Mouse (Mus musculus): Measurements from ENCODE around the gene Farsb. TPM values are rescaled to one million over a fixed set of nuclear protein-coding genes. Genes with fewer than 3 reads are reported as not detected.
"Not testable (repeated sequence)": the region's sequence is repeated elsewhere in the genome, so short reads cannot be mapped to it uniquely, and the experiment has no call there.

Farsb gene
- polyA plus RNA-seq, 1 experiment from 2014 or later, result 100 TPM

- Histone ChIP-seq H3K36me3 (no peaks in the 10 kb centered on the region), H3K27ac (ENCODE audit: poor library complexity, severe bottlenecking) (no peak overlapping the region), H3K9ac (no peak overlapping the region), H3K9me3 (replicated peaks) (peaks cover 3% of the 10 kb centered on the region; the same call in 1 of the 2 replicates), H3K4me3 (no peak overlapping the region), H3K27me3 (replicated peaks) (0 out of 2 replicates have a peak, but pooled peaks cover 3% of the 10 kb centered on the region), H3K4me1 (replicated peaks) (no peaks in the 10 kb centered on the region), H3K4me2 (no peak overlapping the region)
- 51% methylated on average over 23 of the region's 23 CpGs for WGBS
- no peak for ATAC-seq (ENCODE audit: insufficient number of reproducible peaks, low FRiP score)
Observed at GRCm38 (mm10) chr1:78525189-78525886, 36.6 kb upstream of the Farsb start.

DNA sequence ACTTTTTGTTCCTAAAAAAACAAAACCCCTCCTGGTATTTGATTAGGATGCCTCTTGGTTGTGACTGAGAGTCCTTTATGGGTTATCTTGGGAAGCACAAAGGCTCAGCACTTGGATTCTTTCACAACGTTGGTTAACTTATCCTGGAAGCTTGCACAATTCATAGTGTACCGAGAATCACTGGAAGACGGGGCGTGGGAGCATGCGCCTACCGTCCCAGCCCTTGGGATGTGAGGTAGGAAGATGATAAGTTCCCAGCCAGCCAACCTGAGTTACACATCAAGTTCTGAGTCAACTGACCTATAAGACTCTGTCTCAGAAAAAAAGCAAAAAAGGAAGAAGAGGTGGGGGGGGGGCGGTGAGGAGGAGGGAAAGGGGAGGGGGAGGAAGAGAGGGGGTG is 30.2 kb upstream of the Farsb start:
- no peak overlapping the region for H3K9ac ChIP-seq

GRCm38 (mm10) chr1:78512756-78513155 is 24.1 kb upstream of the Farsb start:
- ATAC-seq (ENCODE audit: insufficient number of reproducible peaks, low FRiP score), result no peak
- no peak overlapping the region for H3K27ac ChIP-seq (ENCODE audit: poor library complexity, severe bottlenecking)
- no peaks in the 10 kb centered on the region; the same call in 1 of the 2 replicates for H3K4me1 ChIP-seq (replicated peaks)
- H3K36me3 ChIP-seq, result no peaks in the 10 kb centered on the region
- peaks cover 28% of the 10 kb centered on the region for H3K27me3 ChIP-seq (replicated peaks)
- H3K9ac ChIP-seq, result no peak overlapping the region
- no peaks in the 10 kb centered on the region for H3K9me3 ChIP-seq (replicated peaks)
- no peak overlapping the region for H3K4me2 ChIP-seq
- WGBS, result 73% methylated on average over 8 of the region's 8 CpGs
- no peak overlapping the region for H3K4me3 ChIP-seq

More for the DNA sequence above, 30.2 kb upstream of the Farsb start:
- no peaks in the 10 kb centered on the region for H3K4me1 ChIP-seq (replicated peaks)
- no peak overlapping the region for H3K27ac ChIP-seq (ENCODE audit: poor library complexity, severe bottlenecking)
- WGBS, result 80% methylated on average over 7 of the region's 7 CpGs
- no peak overlapping the region for H3K4me3 ChIP-seq
- no peaks in the 10 kb centered on the region for H3K36me3 ChIP-seq
- peaks cover 3% of the 10 kb centered on the region; the same call in 1 of the 2 replicates for H3K9me3 ChIP-seq (replicated peaks)
- H3K27me3 ChIP-seq (replicated peaks), result no peaks in the 10 kb centered on the region
- no peak overlapping the region for H3K4me2 ChIP-seq
- ATAC-seq (ENCODE audit: insufficient number of reproducible peaks, low FRiP score), result no peak

GRCm38 (mm10) chr1:78511621-78512160 is 23.0 kb upstream of the Farsb start, which contains the start of gene BC035947:
Gene BC035947 (minus strand): TSS chr1:78512158.
- Histone ChIP-seq H3K9me3 (replicated peaks) (no peaks in the 10 kb centered on the region), H3K27ac (ENCODE audit: poor library complexity, severe bottlenecking) (no peak within 1 kb of the TSS), H3K27me3 (replicated peaks) (peaks cover 28% of the 10 kb centered on the region), H3K4me2 (peak within 1 kb of the TSS; percentile 77), H3K36me3 (no peaks in the 10 kb centered on the region), H3K4me3 (peak within 1 kb of the TSS; percentile 43), H3K9ac (peak within 1 kb of the TSS; percentile 58), H3K4me1 (replicated peaks) (no peaks in the 10 kb centered on the region; the same call in 1 of the 2 replicates)
- ATAC-seq (ENCODE audit: insufficient number of reproducible peaks, low FRiP score), result 0 out of 2 replicates have a peak, but pooled peaks have one; percentile 48
- 4% methylated on average over 25 of the region's 25 CpGs for WGBS

DNA sequence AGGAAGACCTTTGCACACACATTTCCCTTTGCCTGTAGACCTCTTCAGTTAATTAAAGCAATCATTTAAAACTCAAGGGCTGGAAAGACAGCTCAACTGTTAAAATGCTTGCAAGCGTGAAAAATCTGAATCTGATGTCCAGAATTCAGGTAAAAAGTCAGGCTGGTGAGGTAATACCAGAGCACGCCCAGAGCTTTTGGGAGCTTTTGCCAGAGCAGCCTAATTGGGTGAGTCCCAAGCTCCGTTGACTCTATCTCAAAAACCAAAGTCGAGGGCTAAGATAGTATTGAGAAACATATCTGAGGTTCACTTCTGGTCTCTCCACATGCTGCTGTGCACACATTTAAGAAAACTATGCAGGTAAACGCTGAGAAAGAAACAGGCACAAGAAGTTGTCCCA is 22.2 kb upstream of the Farsb start, which contains the start of gene Mogat1:
Gene Mogat1, plus strand, starts transcription at position 130 of the 400 bp plus-strand sequence.
- Histone ChIP-seq H3K9ac (peak within 1 kb of the TSS; percentile 58), H3K36me3 (no peaks in the 10 kb centered on the region), H3K27me3 (replicated peaks) (peaks cover 28% of the 10 kb centered on the region), H3K4me1 (replicated peaks) (no peaks in the 10 kb centered on the region; the same call in 1 of the 2 replicates), H3K4me2 (peak within 1 kb of the TSS; percentile 77), H3K4me3 (peak within 1 kb of the TSS; percentile 43), H3K9me3 (replicated peaks) (no peaks in the 10 kb centered on the region), H3K27ac (ENCODE audit: poor library complexity, severe bottlenecking) (no peak within 1 kb of the TSS)
- ATAC-seq (ENCODE audit: insufficient number of reproducible peaks, low FRiP score), result no peak
- 55% methylated on average over 5 of the region's 5 CpGs for WGBS

DNA sequence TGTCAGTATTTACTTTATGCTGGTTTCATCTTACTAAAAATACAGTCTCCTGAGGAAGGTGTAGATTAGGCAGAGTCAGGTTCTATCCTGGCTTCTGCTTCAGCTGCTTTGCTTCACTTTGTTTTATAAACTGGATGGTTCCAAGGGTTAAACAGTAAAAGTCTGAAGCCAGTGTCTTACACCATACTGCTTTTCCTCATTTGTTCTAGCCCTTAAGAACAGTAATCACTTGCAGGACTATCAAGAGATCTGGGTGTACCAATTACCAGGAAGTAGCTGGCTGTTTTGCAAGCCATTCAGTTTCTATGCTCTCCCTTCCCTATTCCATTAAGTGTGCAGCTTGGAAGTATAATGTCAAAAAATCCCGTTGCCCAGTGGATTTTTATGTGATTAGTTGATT is 18.4 kb upstream of the Farsb start:
- Histone ChIP-seq H3K27me3 (replicated peaks) (peaks cover 21% of the 10 kb centered on the region), H3K9me3 (replicated peaks) (peaks cover 3% of the 10 kb centered on the region; the same call in 1 of the 2 replicates), H3K4me3 (no peak overlapping the region), H3K36me3 (no peaks in the 10 kb centered on the region), H3K9ac (no peak overlapping the region), H3K4me1 (replicated peaks) (no peaks in the 10 kb centered on the region; the same call in 1 of the 2 replicates), H3K4me2 (no peak overlapping the region), H3K27ac (ENCODE audit: poor library complexity, severe bottlenecking) (no peak overlapping the region)
- 54% methylated on average over 1 of the region's 1 CpGs for WGBS
- no peak for ATAC-seq (ENCODE audit: insufficient number of reproducible peaks, low FRiP score)

- H3K27me3 ChIP-seq (replicated peaks), result no peaks in the 10 kb centered on the region
- H3K4me3 ChIP-seq, result no peak overlapping the region
- peaks cover 3% of the 10 kb centered on the region; the same call in 1 of the 2 replicates for H3K9me3 ChIP-seq (replicated peaks)
- 81% methylated on average over 6 of the region's 6 CpGs for WGBS
- no peak overlapping the region for H3K27ac ChIP-seq (ENCODE audit: poor library complexity, severe bottlenecking)
- H3K4me2 ChIP-seq, result no peak overlapping the region
- H3K4me1 ChIP-seq (replicated peaks), result no peaks in the 10 kb centered on the region
- H3K36me3 ChIP-seq, result no peaks in the 10 kb centered on the region
- no peak overlapping the region for H3K9ac ChIP-seq
- ATAC-seq (ENCODE audit: insufficient number of reproducible peaks, low FRiP score), result no peak
Observed at GRCm38 (mm10) chr1:78502527-78502926, 13.8 kb upstream of the Farsb start.

DNA sequence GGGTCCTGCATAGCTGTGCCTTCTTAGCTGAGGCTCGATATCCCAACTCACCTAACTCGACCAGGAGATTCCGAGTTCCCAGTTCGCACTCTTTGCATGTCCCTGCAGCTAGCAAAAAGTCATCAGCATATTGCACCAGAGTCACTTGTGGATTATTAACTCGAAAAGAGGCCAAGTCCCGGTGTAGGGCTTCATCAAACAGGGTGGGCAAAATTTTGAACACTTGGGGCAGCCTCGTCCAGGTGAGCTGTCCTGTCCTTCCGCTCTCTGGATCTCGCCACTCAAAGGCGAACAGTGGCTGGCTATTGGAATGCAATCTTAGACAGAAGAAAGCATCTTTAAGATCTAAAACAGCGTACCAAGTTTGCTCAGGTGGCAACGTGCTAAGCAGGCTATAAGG is 13.2 kb upstream of the Farsb start:
- H3K4me3 ChIP-seq; H3K27me3 ChIP-seq (replicated peaks); H3K9me3 ChIP-seq (replicated peaks); H3K4me2 ChIP-seq; ATAC-seq (ENCODE audit: insufficient number of reproducible peaks, low FRiP score); H3K27ac ChIP-seq (ENCODE audit: poor library complexity, severe bottlenecking); H3K36me3 ChIP-seq; H3K4me1 ChIP-seq (replicated peaks); H3K9ac ChIP-seq: not testable (repeated sequence)
- 86% methylated on average over 12 of the region's 12 CpGs for WGBS

DNA sequence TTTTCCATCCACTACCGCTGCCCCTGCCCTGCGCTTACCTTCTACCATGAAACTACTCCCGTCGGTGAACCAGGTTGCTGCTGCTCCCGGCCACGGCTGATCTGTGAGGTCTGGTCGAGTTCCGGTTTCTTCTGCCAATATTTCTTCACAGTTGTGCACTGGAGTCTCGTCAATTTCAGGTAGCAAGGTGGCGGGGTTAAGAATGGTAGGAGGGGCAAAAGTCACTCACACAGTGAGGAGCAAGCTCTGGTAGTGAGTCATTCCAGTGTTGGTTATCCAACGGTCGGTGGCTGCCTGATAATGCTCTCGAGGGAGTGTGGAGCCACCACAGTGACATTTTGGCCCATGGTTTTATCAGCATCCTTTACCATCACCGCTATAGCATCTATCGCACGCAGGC is 12.3 kb upstream of the Farsb start:
- no peak overlapping the region for H3K4me3 ChIP-seq
- H3K27ac ChIP-seq (ENCODE audit: poor library complexity, severe bottlenecking), result no peak overlapping the region
- no peaks in the 10 kb centered on the region for H3K4me1 ChIP-seq (replicated peaks)
- no peaks in the 10 kb centered on the region for H3K27me3 ChIP-seq (replicated peaks)
- no peak for ATAC-seq (ENCODE audit: insufficient number of reproducible peaks, low FRiP score)
- H3K9me3 ChIP-seq (replicated peaks), result peaks cover 3% of the 10 kb centered on the region; the same call in 1 of the 2 replicates
- no peaks in the 10 kb centered on the region for H3K36me3 ChIP-seq
- 81% methylated on average over 16 of the region's 16 CpGs for WGBS
- no peak overlapping the region for H3K9ac ChIP-seq
- no peak overlapping the region for H3K4me2 ChIP-seq

DNA sequence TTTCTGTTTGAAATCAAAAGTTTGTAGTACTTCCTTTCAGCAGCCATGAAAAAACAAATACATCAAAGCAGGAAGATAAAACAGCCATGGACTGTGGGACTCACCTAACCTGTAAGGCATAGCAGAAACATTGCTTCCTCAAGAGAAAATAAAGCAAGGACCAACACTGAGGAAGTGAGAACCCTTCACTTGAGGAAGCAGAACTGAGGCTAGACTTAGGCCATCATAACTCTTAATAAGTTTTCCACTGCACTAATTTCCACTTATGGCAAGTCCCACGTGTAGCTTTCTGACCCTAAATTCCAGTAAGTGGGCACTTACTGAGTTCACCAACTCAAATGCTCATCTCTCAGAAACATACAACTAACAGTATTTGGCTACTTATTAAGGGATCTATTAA is 1.4 kb upstream of the Farsb start:
- H3K36me3 ChIP-seq, result no peaks in the 10 kb centered on the region
- H3K4me1 ChIP-seq (replicated peaks), result 0 out of 2 replicates have a peak, but pooled peaks cover 13% of the 10 kb centered on the region
- no peaks in the 10 kb centered on the region for H3K9me3 ChIP-seq (replicated peaks)
- H3K4me2 ChIP-seq, result no peak overlapping the region
- no peak overlapping the region for H3K9ac ChIP-seq
- no peak overlapping the region for H3K4me3 ChIP-seq
- WGBS, result 90% methylated on average over 1 of the region's 1 CpGs
- no peak overlapping the region for H3K27ac ChIP-seq (ENCODE audit: poor library complexity, severe bottlenecking)
- no peaks in the 10 kb centered on the region for H3K27me3 ChIP-seq (replicated peaks)
- ATAC-seq (ENCODE audit: insufficient number of reproducible peaks, low FRiP score), result no peak

GRCm38 (mm10) chr1:78488427-78488751 is 308 bp downstream of the Farsb start:
- H3K27ac ChIP-seq (ENCODE audit: poor library complexity, severe bottlenecking), result peak overlapping the region; percentile 3; the same call in 1 of the 2 replicates

More at GRCm38 (mm10) chr1:78488427-78488751, 308 bp downstream of the Farsb start:
- Histone ChIP-seq H3K4me2 (peak overlapping the region; percentile 82), H3K36me3 (no peaks in the 10 kb centered on the region), H3K9ac (peak overlapping the region; percentile 91), H3K27me3 (replicated peaks) (no peaks in the 10 kb centered on the region), H3K9me3 (replicated peaks) (no peaks in the 10 kb centered on the region), H3K4me3 (peak overlapping the region; percentile 85), H3K4me1 (replicated peaks) (0 out of 2 replicates have a peak, but pooled peaks cover 13% of the 10 kb centered on the region)
- ATAC-seq (ENCODE audit: insufficient number of reproducible peaks, low FRiP score), result no peak
- whole genome bisulfite sequencing, result 0% methylated on average over 28 of the region's 28 CpGs
